Mouse (Mus musculus) liver, adult 2 months (tissue): ENCODE results near the gene Tmem42. TPM values are rescaled to one million over a fixed set of nuclear protein-coding genes. Genes with fewer than 3 reads are reported as not detected.

ENCODE experiments used
- DNase-seq: peaks from one replicate; pipeline ENCODE4 v3.0.0-alpha.2; 2011; ENCODE audit warnings: low read depth, low spot score; ENCODE audit errors: extremely low read depth
- H3K27ac ChIP-seq: fragments of 200-500 bp; replicated peaks from 2 replicates; pipeline ENCODE4 v1.5.1; 2012; ENCODE audit warnings: low read depth, mild to moderate bottlenecking, control low read depth, inconsistent platforms, low read length; ENCODE audit not compliant: insufficient read depth
- H3K27me3 ChIP-seq: fragments of 200-500 bp; 2 replicates; pipeline ENCODE4 v1.6.1; 2012; ENCODE audit warnings: mild to moderate bottlenecking, moderate library complexity, low read length, inconsistent platforms; ENCODE audit not compliant: control insufficient read depth, insufficient read depth
- H3K36me3 ChIP-seq: fragments of 200-500 bp; 2 replicates; pipeline ENCODE4 v1.6.1; 2012; ENCODE audit warnings: low read length, inconsistent platforms; ENCODE audit not compliant: control insufficient read depth, insufficient read depth
- H3K4me1 ChIP-seq: fragments of 200-500 bp; 2 replicates; pipeline ENCODE4 v1.6.1; 2011; ENCODE audit warnings: low read length; ENCODE audit not compliant: control insufficient read depth, insufficient read depth
- H3K4me3 ChIP-seq: fragments of 200-500 bp; 2 replicates; pipeline ENCODE4 v1.5.1; 2011; ENCODE audit warnings: low read depth, mild to moderate bottlenecking, control low read depth, low read length, moderate library complexity; ENCODE audit not compliant: insufficient read depth
- H3K79me2 ChIP-seq: fragments of 200-500 bp; 2 replicates; pipeline ENCODE4 v1.6.1; 2012; ENCODE audit warnings: inconsistent platforms, mild to moderate bottlenecking, low read length, moderate library complexity; ENCODE audit not compliant: control insufficient read depth, insufficient read depth
- H3K9ac ChIP-seq: fragments of 200-500 bp; 2 replicates; pipeline ENCODE4 v1.6.1; 2012; ENCODE audit warnings: low read depth, mild to moderate bottlenecking, control low read depth, inconsistent platforms, low read length
- CTCF ChIP-seq: fragments of 200-500 bp; IDR thresholded peaks from 2 replicates; pipeline ENCODE4 v1.5.1; 2011; ENCODE audit warnings: low read depth, low read length, control low read depth
- POLR2A ChIP-seq: fragments of 200-500 bp; IDR thresholded peaks from 2 replicates; pipeline ENCODE4 v1.6.1; 2011; ENCODE audit warnings: low read length, control low read depth; ENCODE audit not compliant: insufficient read depth; ENCODE audit errors: extremely low read depth
- WGBS: fragments of 180-500 bp; shearing (Covaris S2); methylation state at CpG from one replicate; pipeline ENCODE4 v1.1.7; 2018; 5-methylcytosine and 5-hydroxymethylcytosine counted together
- polyA plus RNA-seq: library from polyadenylated mRNA; depleted of rRNA; stranded (reverse); fragments of >200 nt; gene quantifications from 2 replicates; pipeline ENCODE4 v1.2.3, GENCODE M21; 2012
- total RNA-seq: library from RNA; depleted of rRNA; stranded (reverse); fragments of >200 nt; gene quantifications from 2 replicates; pipeline ENCODE4 v1.2.3, GENCODE M21; 2014

The Tmem42 gene
- total and polyA plus RNA-seq, 2 experiments = 7.7 to 13.3 TPM

DNA sequence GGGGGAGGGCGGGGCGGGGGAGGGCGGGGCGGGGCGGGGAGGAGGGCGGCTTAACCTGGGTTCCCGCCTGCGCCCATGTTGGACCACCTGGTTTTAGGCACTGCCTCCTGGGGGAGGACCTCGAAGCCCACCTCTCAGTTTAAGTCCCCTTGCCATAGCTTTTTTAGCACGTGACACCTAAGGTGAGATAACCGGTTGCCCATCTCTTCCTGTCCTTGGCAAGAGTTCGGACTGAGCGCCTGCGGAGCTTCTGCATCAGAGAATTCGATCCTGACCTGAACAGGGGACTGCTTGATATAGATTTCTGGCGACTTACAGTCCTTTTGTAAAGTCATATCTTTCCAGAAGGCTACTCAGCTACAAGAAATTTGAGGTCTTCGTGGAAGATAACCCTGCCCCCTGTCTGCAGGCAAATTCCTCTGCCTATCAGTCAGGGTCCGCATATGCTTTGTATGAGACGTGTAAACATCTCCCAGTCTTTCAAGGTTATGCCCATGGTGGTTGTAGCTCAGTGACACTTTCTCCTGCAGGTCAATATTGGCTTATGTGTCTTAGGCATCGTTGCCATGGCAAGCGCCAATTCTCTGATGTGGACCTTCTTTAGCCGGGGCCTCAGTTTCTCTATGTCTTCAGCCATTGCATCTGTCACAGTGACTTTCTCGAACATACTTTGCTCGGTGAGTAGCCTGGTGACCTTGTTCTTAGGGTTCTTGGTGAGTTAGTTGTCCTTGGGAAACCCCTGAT is 682 bp downstream of the Tmem42 start:
- peak; percentile 34 for DNase-seq
- Histone ChIP-seq H3K4me1 (peaks cover 8% of the 10 kb centered on the region), H3K9ac (peak overlapping the region; percentile 32; the same call in 1 of the 2 replicates), H3K79me2 (no peaks in the 10 kb centered on the region), H3K27ac (no peak overlapping the region), H3K36me3 (no peaks in the 10 kb centered on the region), H3K4me3 (peak overlapping the region; percentile 52), H3K27me3 (no peaks in the 10 kb centered on the region)
- TF ChIP-seq POLR2A = no peak
- TF ChIP-seq CTCF = no peak
- WGBS = 28% methylated on average over 19 of the region's 24 CpGs

DNA sequence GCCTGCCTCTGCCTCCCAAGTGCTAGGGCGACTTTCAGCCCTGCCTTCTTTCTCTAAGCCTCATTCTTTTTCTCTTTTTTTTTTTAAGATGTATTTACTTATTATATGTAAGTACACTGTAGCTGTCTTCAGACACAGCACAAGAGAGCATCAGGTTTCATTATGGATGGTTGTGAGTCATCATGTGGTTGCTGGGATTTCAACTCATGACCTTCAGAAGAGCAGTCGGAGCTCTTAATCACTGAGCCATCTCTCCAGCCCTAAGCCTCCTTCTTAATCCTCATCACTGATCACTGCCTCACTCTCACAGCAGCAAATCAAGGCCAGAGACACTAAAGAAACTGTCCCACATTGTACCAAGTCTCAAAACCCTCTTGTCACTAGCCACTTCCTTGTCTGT is 3.1 kb downstream of the Tmem42 start:
- H3K9ac ChIP-seq = no peak overlapping the region
- 97% methylated on average over 2 of the region's 2 CpGs for WGBS

DNA sequence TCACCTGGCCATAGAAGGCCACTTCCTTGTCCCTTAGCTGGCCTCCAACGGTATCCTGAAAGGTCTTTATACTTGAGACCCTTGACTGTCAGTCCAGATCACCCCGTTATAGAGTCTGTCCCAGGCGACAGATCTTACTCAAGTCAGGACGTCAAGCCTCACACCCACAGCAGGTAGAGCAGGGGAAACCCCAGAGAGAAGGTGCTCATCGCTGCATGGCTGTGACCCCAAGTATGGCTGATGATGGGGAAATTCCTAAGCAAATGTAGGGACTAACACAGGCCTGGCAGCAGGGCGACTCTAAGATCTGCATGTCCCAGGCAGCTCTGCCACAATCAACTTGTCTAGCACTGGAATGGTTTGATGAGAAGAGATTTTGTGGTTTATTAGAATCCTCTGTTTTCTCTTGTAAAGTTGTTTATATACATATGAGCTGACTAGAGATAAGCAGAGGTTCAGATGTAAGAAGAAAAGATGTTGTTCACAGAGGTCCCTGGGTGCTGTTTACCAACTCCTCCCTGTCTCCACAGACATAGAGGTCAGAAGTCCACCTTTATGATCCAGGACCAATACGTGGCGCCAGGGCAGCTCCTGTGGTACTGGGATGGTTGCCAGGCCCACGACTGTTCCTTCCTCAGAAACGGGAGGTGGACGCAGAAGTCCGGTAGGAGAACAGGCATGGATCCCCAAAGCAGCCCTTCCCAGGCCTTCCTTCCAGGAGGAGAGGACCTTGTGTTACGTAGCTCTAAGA is 10.5 kb downstream of the Tmem42 start:
- WGBS = 55% methylated on average over 13 of the region's 13 CpGs
- no peak overlapping the region for H3K9ac ChIP-seq
- H3K4me1 ChIP-seq = no peaks in the 10 kb centered on the region
- H3K36me3 ChIP-seq = no peaks in the 10 kb centered on the region
- DNase-seq = no peak
- H3K27me3 ChIP-seq = no peaks in the 10 kb centered on the region
- no peak overlapping the region for H3K27ac ChIP-seq
- TF ChIP-seq CTCF = no peak
- no peak for TF ChIP-seq POLR2A
- H3K4me3 ChIP-seq = no peak overlapping the region
- H3K79me2 ChIP-seq = no peaks in the 10 kb centered on the region

More for the DNA sequence above, 3.1 kb downstream of the Tmem42 start:
- H3K36me3 ChIP-seq = no peaks in the 10 kb centered on the region
- H3K4me1 ChIP-seq = peaks cover 8% of the 10 kb centered on the region
- H3K27me3 ChIP-seq = no peaks in the 10 kb centered on the region
- DNase-seq = no peak
- H3K79me2 ChIP-seq = no peaks in the 10 kb centered on the region
- no peak overlapping the region for H3K4me3 ChIP-seq
- no peak overlapping the region for H3K27ac ChIP-seq
- no peak for TF ChIP-seq CTCF
- TF ChIP-seq POLR2A = no peak

DNA sequence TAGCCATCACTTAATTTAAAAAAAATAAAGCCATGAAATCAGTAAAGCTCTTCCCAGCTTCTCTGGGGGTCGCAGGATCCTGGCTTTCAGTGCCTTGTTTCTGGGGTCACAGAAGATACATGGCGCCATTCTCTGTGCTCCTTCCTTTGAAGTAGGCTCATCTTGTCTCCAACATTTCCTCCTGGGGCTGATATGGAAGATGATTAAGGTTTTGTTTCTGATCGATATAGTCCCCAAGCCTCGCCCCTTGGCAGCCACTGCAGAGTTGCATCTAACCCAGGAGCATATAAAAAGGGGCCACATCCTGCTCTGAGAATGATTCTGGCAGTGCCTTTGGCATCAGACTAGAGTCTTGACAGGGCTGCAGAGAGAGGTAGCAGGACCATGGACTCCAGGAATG is 13.3 kb downstream of the Tmem42 start, which contains the start of gene Tgm4:
Tgm4 (plus strand) TSS at position 301 of the 400 bp plus-strand sequence.
- TF ChIP-seq CTCF (no peak), POLR2A (no peak)
- no peaks in the 10 kb centered on the region for H3K4me1 ChIP-seq
- WGBS = 86% methylated on average over 4 of the region's 4 CpGs
- no peaks in the 10 kb centered on the region for H3K36me3 ChIP-seq
- H3K9ac ChIP-seq = no peak within 1 kb of the TSS
- H3K27ac ChIP-seq = no peak within 1 kb of the TSS
- no peak for DNase-seq
- H3K4me3 ChIP-seq = no peak within 1 kb of the TSS
- H3K27me3 ChIP-seq = no peaks in the 10 kb centered on the region
- no peaks in the 10 kb centered on the region for H3K79me2 ChIP-seq

DNA sequence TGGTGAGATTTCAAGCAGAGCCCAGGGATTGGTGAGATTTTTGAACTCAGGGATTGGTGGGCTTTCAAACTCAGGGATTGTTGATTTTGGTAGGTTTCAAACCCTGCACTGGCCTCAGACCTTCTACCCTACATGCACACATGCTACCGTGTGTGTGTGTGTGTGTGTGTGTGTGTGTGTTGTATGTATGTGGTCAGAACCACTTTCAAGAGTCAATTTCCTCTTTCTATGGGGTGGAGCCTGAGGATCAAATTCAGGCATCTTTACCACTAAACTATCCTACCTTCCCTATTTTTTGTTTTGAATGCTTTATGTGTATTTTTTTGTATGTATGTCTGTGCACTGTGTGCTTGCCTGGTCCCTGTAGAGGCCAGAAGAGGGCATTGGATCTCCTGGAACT is 26.5 kb downstream of the Tmem42 start:
- no peak for DNase-seq
- no peaks in the 10 kb centered on the region for H3K4me1 ChIP-seq
- H3K27ac ChIP-seq = no peak overlapping the region
- no peaks in the 10 kb centered on the region for H3K27me3 ChIP-seq
- H3K36me3 ChIP-seq = no peaks in the 10 kb centered on the region
- H3K4me3 ChIP-seq = no peak overlapping the region
- no peak overlapping the region for H3K9ac ChIP-seq
- WGBS = 68% methylated on average over 1 of the region's 1 CpGs
- H3K79me2 ChIP-seq = no peaks in the 10 kb centered on the region
- TF ChIP-seq POLR2A (no peak), CTCF (no peak)

DNA sequence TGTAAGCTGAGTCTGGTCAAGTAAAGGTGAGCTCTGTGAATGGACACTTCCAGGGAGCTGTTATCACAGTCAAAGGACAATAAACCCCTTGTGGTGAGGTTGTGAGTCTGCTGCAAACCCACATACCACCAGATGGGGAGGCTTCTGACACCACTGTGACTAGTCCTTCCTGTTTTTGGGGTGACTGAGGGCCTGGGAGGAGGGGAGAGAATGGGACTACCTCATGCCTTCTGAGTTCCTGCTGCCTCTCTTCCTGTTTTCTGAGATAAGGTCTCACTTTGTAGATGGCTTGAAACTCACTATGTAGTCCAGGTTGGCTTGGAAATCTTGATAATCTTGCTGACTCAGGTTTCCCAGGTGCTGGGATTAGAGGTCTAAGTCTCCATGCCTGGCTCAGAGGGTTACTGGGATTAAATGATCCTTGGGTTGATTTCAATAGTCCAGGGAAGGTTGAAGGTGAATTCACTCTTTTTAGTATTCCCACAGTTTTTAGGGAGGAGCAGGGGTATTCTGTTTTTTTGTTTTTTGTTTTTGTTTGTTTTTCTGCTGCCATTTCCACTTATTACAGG is 37.7 kb downstream of the Tmem42 start:
- peaks cover 2% of the 10 kb centered on the region; the same call in 1 of the 2 replicates for H3K27me3 ChIP-seq
- no peak overlapping the region for H3K27ac ChIP-seq
- no peaks in the 10 kb centered on the region for H3K36me3 ChIP-seq
- no peak for TF ChIP-seq POLR2A
- TF ChIP-seq CTCF = no peak
- DNase-seq = peak; percentile 9
- no peaks in the 10 kb centered on the region for H3K4me1 ChIP-seq
- H3K4me3 ChIP-seq = no peak overlapping the region
- no peaks in the 10 kb centered on the region for H3K79me2 ChIP-seq
- H3K9ac ChIP-seq = no peak overlapping the region
